Mouse (Mus musculus) neural tube, embryonic 10.5 days (tissue): ENCODE data around the gene Gm21863.
"Not testable (repeated sequence)": the region's sequence is repeated elsewhere in the genome, so short reads cannot be mapped to it uniquely, and the experiment has no call there.

Source experiments
- DNase-seq: peaks from one replicate; pipeline ENCODE4 v3.0.0-alpha.2; 2017; ENCODE audit warnings: low spot score; ENCODE audit errors: extremely low spot score

Gene Gm21863

GRCm38 (mm10) chr12:19953869-19954555, at the start of gene Gm21863:
TSS of gene Gm21863 (plus strand) at chr12:19954505.
- not testable (repeated sequence) for DNase-seq

- DNase-seq = not testable (repeated sequence)
Measured at GRCm38 (mm10) chr12:19928049-19928448, 26.3 kb upstream of the Gm21863 start.
